Mouse (Mus musculus) kidney, adult 8-10 months (tissue): ENCODE results near the gene Nadk2.
A peak's percentile ranks its signal among the peaks of the same experiment; 100 is the strongest.

Experiments used
- DNase-seq, 2 experiments: peaks; one replicate each; pipeline ENCODE4 v3.0.0; 2022

Nadk2 gene

GRCm38 (mm10) chr15:9132693-9133443 lies 61.8 kb downstream of the Nadk2 start:
- DNase-seq = no peak

- DNase-seq = no peak
These were observed 63.9 kb downstream of the Nadk2 start for GRCm38 (mm10) chr15:9134891-9135507.

- no peak for DNase-seq
These were observed 68.4 kb downstream of the Nadk2 start for GRCm38 (mm10) chr15:9139447-9139846.

- DNase-seq = peak; percentile 97 to 98
These were observed 69.2 kb downstream of the Nadk2 start, which contains the start of gene Lmbrd2 for GRCm38 (mm10) chr15:9140252-9140680. Lmbrd2 (plus strand) TSS chr15:9140550.

GRCm38 (mm10) chr15:9140684-9141171 lies 69.7 kb downstream of the Nadk2 start:
- DNase-seq = peak; percentile 45 to 66

GRCm38 (mm10) chr15:9155325-9155724 lies 84.3 kb downstream of the Nadk2 start, which contains the start of gene Skp2:
Skp2 (minus strand) TSS chr15:9155425.
- no peak for DNase-seq
